Mouse (Mus musculus): ENCODE results near the gene Mrpl27.

- TF ChIP-seq CTCF (IDR thresholded peaks at IDR 0.05; ENCODE audit: borderline replicate concordance, insufficient read depth, low read length) (no peak), POLR2A (IDR thresholded peaks at IDR 0.05; ENCODE audit: low read depth, low read length) (no peak)
These were observed 594 bp upstream of the Mrpl27 start for GRCm38 (mm10) chr11:94652973-94653372.
